Mouse (Mus musculus) megakaryocyte-erythroid progenitor cell, adult 5-6 weeks (primary cell): Measurements from ENCODE around the gene Tbca. TPM values are rescaled to one million over a fixed set of nuclear protein-coding genes. Genes with fewer than 3 reads are reported as not detected.

ENCODE experiments used
- ATAC-seq: replicated peaks from 2 replicates; pipeline ENCODE4 v1.8.0; 2016; ENCODE audit warnings: mild to moderate bottlenecking, inconsistent platforms; ENCODE audit not compliant: severe bottlenecking, poor library complexity, low FRiP score, low TSS enrichment
- total RNA-seq, 2 experiments: library from RNA; stranded (forward) in 1 of 2; stranded (reverse) in 1 of 2; fragments of 200-1000, 215-1000 nt in 1 of 2; fragments of >200 nt in 1 of 2; fragmentation: Nextera tagmentation in 1 of 2; gene quantifications; 2 replicates each; pipeline ENCODE4 v1.2.3; 2014 to 2017

The Tbca gene
- total RNA-seq, 2 experiments from 2014 or later: 158 to 230 TPM

DNA sequence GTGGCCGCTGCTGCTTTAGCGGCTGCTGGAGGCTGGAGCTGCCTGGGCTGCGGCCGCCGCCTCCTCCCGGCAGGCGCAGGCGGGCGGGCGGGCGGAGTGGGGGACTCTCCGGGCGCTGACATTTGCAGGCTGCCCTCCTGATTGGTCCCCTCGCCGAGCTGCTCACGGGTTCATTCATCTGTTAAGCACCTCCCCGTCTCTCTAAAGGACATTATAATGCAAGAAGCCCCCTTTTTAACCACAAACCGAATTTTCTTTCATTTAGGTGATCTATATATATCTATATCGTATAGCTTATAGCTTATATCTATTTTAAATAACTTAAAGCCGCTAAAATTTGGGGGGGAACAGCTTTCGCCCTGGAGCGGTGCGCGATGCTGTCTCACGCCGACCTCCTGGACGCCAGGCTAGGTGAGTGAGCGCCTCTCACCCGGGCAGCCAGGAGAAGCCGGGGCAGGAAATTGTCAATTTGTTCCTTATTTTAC, 86.7 kb downstream of the Tbca start, which contains the start of gene Otp:
Gene Otp, plus strand, starts transcription at position 207 of the 485 bp plus-strand sequence.
- no peak for ATAC-seq

DNA sequence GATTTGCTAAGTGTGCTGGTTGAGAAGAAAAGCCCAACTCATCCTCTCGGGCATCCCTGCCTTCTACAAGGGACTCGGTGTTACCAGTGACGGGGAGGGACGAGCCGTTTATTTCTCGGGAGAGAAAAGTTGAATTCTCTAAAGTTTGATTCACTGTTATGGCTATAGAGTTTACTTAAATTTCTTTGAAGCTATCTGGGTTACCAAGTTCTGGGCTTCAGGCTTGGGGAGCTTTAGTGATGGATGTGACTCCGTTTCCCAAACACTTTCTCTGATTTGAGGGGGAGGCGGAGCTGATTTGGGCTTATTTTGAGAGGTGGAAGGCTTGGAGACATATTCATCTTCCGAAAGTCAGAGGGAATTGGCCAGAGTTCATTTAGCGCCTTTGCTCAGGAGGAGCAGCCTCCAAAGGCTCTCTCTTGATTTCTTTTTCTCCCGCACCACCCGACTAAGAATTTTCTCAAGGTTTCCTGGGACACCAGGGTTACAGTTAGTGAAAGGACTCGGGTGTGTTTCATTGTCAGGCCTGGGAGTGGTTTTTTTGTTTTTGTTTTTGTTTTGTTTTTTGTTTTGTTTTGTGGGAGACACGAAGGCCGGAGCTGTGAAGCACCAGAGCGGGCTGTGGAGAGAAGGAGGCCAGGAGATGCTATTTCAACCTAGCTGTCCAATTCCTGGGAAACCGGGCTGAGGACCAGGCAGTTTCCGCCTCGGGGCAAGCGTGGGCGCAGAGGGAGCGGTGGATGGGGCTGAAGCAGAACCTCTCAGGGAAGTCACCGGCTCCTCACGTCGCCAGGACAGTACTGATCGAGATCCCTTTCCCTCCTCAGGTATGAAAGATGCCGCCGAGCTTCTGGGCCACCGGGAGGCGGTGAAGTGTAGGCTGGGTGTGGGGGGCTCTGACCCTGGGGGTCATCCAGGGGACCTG, 87.8 kb downstream of the Tbca start:
- ATAC-seq: no peak

DNA sequence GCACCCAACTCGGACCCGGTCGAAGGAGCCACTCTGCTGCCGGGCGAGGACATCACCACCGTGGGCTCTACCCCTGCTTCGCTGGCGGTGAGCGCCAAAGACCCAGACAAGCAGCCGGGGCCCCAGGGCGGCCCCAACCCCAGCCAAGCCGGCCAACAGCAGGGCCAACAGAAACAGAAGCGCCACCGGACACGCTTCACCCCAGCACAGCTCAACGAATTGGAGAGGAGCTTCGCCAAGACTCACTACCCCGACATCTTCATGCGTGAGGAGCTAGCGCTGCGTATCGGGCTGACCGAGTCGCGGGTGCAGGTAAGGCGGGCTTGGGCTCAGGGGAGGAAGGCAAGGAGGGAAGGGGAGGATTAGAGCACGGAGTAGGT, 88.5 kb downstream of the Tbca start:
- ATAC-seq: 0 out of 2 replicates have a peak, but pooled peaks have one; percentile 34

DNA sequence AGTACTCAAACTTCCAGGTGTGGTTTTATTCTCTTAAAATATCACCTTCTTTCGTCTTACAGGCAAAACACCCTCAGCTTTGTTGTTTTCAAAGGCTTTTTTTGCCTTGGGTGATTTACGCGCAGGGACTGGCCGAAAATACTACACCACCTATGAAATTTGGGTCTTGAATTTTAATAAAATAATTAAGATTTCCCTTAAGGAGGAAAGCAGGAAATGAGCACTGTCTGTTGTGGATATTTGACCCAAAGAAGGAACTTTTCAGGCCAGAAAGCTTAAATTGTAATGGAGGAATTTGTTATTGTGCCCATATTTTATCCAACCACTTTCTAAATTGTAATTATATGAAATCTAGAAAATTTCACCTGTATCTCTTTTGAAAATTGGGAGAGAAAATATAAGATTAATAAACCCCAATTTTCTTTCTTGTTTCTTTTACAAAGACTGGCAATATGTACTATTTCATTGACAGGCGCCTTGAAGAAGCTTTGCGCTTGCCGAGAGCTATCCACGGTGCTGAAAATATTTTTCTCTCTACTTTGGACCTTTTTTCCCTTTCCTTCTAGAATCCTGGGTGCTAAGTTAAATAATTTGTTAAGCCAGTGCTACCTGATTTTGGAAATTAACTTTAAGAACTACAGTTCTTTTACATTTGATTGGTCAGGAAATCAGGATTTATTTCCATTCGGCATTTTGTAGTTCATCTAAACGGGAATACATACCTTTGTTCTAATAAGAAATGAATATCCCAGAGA, 89.5 kb downstream of the Tbca start:
- ATAC-seq: no peak

DNA sequence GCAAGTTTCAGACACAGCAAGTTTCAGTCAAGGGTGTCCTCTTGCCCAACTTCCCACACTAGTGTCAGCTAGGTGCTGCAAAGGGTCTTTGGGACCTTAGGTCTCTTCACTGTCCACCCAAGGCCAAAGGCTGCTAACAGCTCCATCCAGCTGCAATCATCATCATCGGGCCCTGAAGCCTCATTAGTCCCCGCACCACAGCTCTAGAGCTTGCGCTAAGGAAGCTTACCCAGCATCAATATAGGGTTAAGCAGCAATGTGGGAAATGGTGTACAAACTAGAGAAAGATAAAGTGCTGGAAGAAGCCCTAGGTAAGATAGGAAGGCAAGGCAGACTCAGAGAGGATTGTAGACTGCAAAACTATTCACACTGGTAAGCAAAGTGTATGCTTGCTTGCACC, 92.5 kb downstream of the Tbca start:
- no peak for ATAC-seq

DNA sequence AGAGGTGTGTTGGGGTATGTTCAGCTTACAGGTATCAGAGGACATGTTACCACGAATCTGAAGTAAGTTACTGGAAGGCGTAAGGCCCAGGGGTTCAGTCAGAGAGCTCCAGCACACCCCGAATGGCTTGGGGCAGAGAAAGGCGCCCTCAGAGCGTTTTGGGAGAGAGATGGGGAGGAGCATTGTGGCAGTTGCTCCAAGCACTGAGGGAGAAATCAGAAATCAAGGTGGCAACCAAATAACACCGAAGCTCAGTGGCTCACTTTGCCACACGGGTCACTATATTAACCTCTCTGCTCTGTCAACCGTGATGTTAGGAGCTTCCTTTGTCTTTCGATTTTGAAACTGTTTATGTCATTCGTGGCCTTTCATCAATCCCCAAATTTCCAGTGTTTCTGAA, 93.5 kb downstream of the Tbca start:
- ATAC-seq: no peak

DNA sequence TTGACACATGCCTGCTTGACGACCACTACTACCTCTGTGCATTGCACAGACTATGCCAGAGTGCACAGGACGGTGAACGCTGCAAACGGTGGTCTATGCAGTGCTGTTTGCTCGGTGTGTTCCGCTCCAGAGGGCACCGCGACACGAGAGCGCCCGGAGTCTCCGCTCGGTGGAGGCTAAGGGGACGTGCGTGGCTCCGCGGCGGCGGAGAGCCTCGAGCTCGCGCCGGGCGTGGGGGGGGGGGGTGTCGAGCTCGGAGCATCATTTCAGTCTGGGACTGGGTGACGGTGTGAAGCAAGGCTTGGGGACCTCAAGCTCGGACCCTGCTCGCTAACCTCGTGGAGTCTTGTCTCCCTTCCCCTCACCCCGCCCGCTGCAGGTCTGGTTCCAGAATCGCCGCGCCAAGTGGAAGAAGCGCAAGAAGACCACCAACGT, 94.0 kb downstream of the Tbca start:
- ATAC-seq: no peak

DNA sequence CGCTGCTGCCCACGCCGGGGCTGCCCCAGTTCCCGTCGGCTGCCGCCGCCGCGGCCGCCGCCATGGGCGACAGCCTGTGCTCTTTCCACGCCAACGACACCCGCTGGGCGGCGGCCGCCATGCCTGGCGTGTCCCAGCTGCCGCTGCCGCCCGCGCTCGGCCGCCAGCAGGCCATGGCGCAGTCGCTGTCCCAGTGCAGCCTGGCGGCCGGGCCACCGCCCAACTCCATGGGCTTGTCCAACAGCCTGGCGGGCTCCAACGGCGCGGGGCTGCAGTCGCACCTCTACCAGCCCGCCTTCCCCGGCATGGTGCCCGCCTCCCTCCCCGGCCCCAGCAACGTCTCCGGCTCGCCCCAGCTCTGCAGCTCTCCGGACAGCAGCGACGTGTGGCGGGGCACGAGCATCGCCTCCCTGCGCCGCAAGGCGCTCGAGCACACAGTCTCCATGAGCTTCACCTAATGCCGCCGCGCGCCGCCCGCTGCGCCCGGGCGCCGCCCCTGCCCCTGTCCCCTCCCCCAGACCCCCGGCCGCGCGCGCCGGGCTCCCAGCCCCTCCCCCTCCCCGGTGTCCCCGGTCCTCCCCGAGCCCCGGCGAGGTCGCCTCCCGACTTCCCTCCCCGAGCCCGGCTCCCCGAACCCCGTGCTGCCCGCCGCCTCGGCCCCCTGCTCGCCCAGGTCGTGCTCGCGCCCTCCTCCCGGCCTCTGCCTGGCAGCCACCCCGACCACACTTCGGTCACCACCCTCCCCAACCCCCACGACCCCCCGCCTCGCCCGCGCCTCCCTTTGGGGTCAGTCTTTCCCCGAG, 94.7 kb downstream of the Tbca start:
- peak; percentile 49 for ATAC-seq

DNA sequence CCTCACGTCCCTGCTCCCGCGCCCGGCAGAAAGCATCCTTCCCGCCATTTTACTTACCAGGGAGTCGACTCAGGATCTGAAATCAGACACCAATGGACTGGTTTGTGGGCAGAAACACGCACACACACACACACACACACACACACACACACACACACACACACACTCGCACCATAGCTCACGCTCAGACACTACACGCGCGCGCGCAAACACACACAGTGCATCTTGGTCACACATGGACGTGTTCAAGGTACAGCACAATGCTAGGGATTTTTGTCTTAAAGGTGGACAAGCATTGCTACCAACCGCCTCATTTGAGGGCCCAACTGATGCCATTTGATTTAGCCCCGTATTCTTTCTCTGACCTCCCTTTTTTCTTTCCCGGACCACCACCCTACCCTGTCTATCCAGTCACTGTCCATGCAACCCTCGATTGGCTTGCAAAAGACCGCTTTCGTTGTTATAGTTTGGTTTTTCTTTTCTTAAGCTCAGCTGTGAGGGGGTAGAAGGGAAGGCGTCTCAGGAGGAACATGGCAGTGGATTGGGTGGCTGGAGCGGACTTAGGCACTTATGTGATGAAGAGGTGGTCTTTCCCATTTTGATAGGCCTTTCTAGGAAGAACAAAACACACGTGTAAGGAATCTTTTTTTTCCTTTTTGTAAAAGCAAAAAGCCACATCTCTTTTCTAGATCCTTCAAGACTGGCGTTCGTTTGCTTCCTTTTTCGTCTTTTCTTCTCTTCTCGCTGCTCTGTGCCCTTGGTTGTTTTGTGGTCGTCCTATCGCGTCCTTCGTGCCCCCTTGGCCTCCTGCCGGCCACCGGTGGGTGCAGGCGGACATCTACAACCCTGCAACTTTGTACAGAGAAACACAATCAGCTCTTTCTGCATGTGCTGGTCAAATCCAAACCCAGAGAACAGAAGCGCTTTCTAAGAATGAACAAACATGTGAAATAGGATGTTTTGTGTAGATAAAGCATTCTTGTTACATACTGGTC, 95.6 kb downstream of the Tbca start:
- ATAC-seq: no peak

DNA sequence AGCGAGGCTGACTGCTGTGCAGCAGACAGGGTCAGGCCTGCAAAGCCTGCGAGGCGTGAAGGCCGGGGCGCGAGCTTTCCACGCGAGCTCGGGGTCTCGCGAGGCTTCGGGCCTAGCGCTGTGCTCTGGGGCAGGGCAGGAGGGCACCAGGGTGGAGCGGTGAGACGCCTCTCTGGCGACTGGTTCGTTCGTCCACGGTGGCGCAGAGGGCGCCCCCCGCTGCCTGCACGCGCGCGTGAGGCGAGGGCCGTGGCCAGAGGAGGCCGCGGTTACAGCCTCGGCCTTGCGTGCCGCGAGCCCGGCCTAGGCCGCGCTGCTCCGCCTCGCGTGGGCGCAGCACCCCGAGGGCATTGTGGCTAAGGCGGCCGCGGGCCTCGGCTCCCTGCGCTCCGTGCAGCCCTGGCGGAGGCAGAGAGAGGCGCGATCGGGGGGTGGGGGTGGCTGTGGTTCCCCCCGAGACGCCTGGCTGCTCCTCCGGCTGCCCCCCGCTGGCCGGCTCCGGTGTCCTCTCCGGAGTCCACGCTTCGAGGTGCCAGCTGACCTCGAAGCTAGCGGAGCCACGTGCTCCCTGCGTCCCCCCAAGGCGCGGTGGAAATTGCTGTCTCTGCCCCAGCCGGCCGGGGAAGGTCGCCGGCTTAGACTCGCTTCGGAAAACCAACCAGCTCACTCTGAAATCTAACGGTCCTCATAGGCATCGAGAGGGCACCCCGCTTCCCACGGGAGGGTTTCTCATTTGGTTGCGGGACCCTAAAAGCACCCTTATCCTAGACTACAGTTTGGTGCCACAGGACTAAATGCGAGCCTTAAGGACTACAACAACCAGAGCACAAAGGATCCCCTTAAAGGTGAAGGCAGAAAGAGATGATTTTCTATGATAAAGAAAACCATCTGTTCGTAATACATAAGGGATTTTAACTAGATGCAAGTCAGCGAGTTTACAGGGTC, 96.9 kb downstream of the Tbca start:
- no peak for ATAC-seq

Other genes with a start within 250 kb of the Tbca start
- gene Otp, start 86.7 kb downstream of the Tbca start, total RNA-seq (2014; fragmentation: Nextera tagmentation): not detected in 2 replicates
- gene Otp, start 86.7 kb downstream of the Tbca start, total RNA-seq (2017): not detected in 2 replicates
- gene Wdr41, start 187.4 kb downstream of the Tbca start, total RNA-seq (2014; fragmentation: Nextera tagmentation): 18.2 and 20.8 TPM in 2 replicates
- 8.9 and 12.7 TPM in 2 replicates for gene Wdr41, start 187.4 kb downstream of the Tbca start, total RNA-seq (2017)